Mouse (Mus musculus) ES-Bruce4 (cell line): ENCODE measurements around the gene Mcur1.

Experiments used
- CTCF ChIP-seq: IDR thresholded peaks from one replicate; pipeline ENCODE4 v1.8.1; 2011; ENCODE audit warnings: low read depth, low read length
- POLR2A ChIP-seq: IDR thresholded peaks from one replicate; pipeline ENCODE4 v1.8.1; 2011; ENCODE audit warnings: low read length; ENCODE audit not compliant: insufficient read depth

DNA sequence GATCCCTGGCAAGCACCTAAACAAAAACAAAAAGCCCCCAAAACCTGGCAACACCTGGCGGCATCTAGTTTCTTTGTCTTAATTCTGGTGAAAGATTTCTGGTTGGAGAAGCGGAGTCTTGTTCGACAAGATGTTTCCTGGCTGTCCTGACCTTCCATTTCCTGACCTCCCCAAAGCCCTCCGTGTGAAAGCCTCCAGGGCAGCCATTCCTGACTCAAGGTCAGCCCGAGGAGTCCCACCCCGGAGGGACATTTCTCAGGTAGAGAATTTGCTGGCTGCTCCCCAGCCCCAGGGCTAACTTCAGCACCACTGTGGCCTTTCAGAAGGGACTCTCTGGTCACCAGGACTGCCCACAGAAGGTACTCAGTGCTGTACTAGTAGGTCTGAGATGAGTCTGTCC, 22.1 kb downstream of the Mcur1 start:
- TF ChIP-seq POLR2A = no peak
- TF ChIP-seq CTCF = no peak
